In genomic region chr14:117755231-117755630, GRCm38 (mm10) we compare ENCODE assay signal across 11 mouse cellular contexts.
"Had no signal": no experiment of that assay in that cellular context is flagged by ENCODE, and none has a peak within 500 bp of the region (broad histone marks: within the 10 kb centered on the region; RNA-seq: fewer than 3 reads in every experiment).

No protein-coding gene starts in this region.

- ATAC-seq: liver, postnatal 0 days; lung, postnatal 0 days; midbrain, embryonic 13.5 days; midbrain, embryonic 15.5 days had no signal

- DNase-seq: liver, postnatal 0 days; lung, adult 2 months; lung, postnatal 14 days; lung, postnatal 36 days; right cerebral cortex, postnatal 14 days; thymus, adult 18-20 months; thymus, postnatal 14 days; thymus, postnatal 36 days had no signal
